Mouse (Mus musculus) bone marrow, adult 2 months (tissue): ENCODE data around the gene Plekhg3.

ENCODE experiments used
- CTCF ChIP-seq: fragments of 200-500 bp; IDR thresholded peaks from 2 replicates; pipeline ENCODE4 v1.5.1; 2011; ENCODE audit warnings: low read length, control low read depth; ENCODE audit not compliant: control insufficient read depth, insufficient read depth
- POLR2A ChIP-seq: fragments of 200-500 bp; IDR thresholded peaks from 2 replicates; pipeline ENCODE4 v1.6.1; 2011; ENCODE audit warnings: low read depth, mild to moderate bottlenecking, control low read depth, low read length, borderline replicate concordance; ENCODE audit not compliant: control insufficient read depth

- TF ChIP-seq POLR2A: no peak
- TF ChIP-seq CTCF: no peak
These were observed 47.8 kb downstream of the Plekhg3 start for GRCm38 (mm10) chr12:76578465-76578864.
